19 mouse cellular contexts compared by ENCODE assay signal in the genomic region with DNA sequence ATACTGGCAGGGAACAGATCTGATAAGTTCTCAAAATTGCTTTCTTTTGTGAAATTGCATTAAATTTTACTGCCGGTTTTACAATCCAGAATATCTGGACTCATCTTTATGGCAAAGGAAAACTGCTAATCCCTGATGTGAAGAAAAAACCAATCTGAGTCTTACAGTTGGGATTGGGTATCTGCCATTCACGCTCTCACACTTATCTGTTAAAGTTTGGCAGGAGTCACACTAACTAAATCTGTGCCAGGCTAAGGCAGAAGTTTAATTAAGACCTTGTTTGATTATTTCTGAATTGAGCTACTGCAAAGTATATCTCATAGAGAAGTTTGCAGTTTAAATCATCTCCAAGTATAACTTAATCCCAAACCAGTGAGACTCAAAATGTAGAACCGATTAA.
A peak's percentile ranks its signal among the peaks of the same experiment; 100 is the strongest.
DNase-seq lines count a peak whose midpoint lies in the region; ATAC-seq and TF ChIP-seq lines count a peak whose summit lies in the region.
"Had no signal": no experiment of that assay in that cellular context is flagged by ENCODE, and none has a peak within 500 bp of the region (broad histone marks: within the 10 kb centered on the region; RNA-seq: fewer than 3 reads in every experiment).

No protein-coding gene starts in this region.

- 77% methylated on average over 3 of the region's 3 CpGs for WGBS in forebrain, embryonic 16.5 days
- WGBS in forebrain, embryonic 12.5 days, result 94% methylated on average over 3 of the region's 3 CpGs

- no peak overlapping the region for H3K9ac ChIP-seq in forebrain, embryonic 16.5 days (replicated peaks; ENCODE audit: low read depth, low read length)
- no peak overlapping the region for H3K9ac ChIP-seq in forebrain, embryonic 12.5 days
- H3K9ac ChIP-seq: embryonic facial prominence, embryonic 13.5 days; embryonic facial prominence, embryonic 15.5 days had no signal

- peak; percentile 30 for DNase-seq in brain, adult 2 months (ENCODE audit: low read depth, low spot score)
- peak; percentile 72 for DNase-seq in brain, embryonic 14.5 days (ENCODE audit: low read depth)
- no peak for DNase-seq in lung, postnatal 25 days (ENCODE audit: low spot score)
- DNase-seq: adrenal gland, adult 2 months; adrenal gland, postnatal 10 days; adrenal gland, postnatal 25 days; cerebellum, adult 11 months; cerebellum, adult 18-20 months; cerebellum, adult 8-10 months; cerebellum, adult 9-11 months; cerebellum, postnatal 14 days; cerebellum, postnatal 36 days; embryo, embryonic 11 days had no signal

- no peak overlapping the region for H3K4me3 ChIP-seq in forebrain, embryonic 16.5 days (replicated peaks; ENCODE audit: low read length)
- no peak overlapping the region for H3K4me3 ChIP-seq in forebrain, embryonic 12.5 days (replicated peaks)
- H3K4me3 ChIP-seq: embryonic facial prominence, embryonic 13.5 days; embryonic facial prominence, embryonic 15.5 days; erythroblast, embryonic 14.5 days; forebrain, embryonic 10.5 days had no signal

- no peaks in the 10 kb centered on the region for H3K27me3 ChIP-seq in forebrain, embryonic 16.5 days (replicated peaks; ENCODE audit: control insufficient read depth, insufficient read depth, low read length)
- no peaks in the 10 kb centered on the region for H3K27me3 ChIP-seq in forebrain, embryonic 12.5 days
- H3K27me3 ChIP-seq: embryonic facial prominence, embryonic 13.5 days; embryonic facial prominence, embryonic 15.5 days had no signal

- H3K36me3 ChIP-seq in forebrain, embryonic 16.5 days (ENCODE audit: control insufficient read depth, insufficient read depth), result no peaks in the 10 kb centered on the region
- H3K36me3 ChIP-seq in forebrain, embryonic 12.5 days (replicated peaks), result no peaks in the 10 kb centered on the region
- H3K36me3 ChIP-seq: embryonic facial prominence, embryonic 13.5 days; embryonic facial prominence, embryonic 15.5 days; forebrain, embryonic 10.5 days had no signal

- H3K4me1 ChIP-seq in forebrain, embryonic 16.5 days (replicated peaks; ENCODE audit: control insufficient read depth, insufficient read depth, low read length), result no peaks in the 10 kb centered on the region
- no peaks in the 10 kb centered on the region for H3K4me1 ChIP-seq in forebrain, embryonic 12.5 days
- H3K4me1 ChIP-seq: embryonic facial prominence, embryonic 13.5 days; embryonic facial prominence, embryonic 15.5 days; forebrain, embryonic 10.5 days had no signal

- no peak overlapping the region for H3K4me2 ChIP-seq in forebrain, embryonic 16.5 days (ENCODE audit: low read length)
- H3K4me2 ChIP-seq in forebrain, embryonic 12.5 days, result no peak overlapping the region
- H3K4me2 ChIP-seq: embryonic facial prominence, embryonic 13.5 days; embryonic facial prominence, embryonic 15.5 days had no signal

- TF ChIP-seq POLR2A in brain, embryonic 14.5 days (IDR thresholded peaks at IDR 0.05; ENCODE audit: borderline replicate concordance, extremely low read depth, insufficient read depth, insufficient read length, poor library complexity, severe bottlenecking), result no peak

- ATAC-seq in forebrain, embryonic 16.5 days, result 0 out of 2 replicates have a peak, but pooled peaks have one; percentile 28
- no peak for ATAC-seq in forebrain, embryonic 12.5 days (ENCODE audit: low FRiP score)

- no peak for TF ChIP-seq CTCF in brain, embryonic 14.5 days (IDR thresholded peaks at IDR 0.05; ENCODE audit: borderline replicate concordance, extremely low read depth, insufficient read depth, insufficient read length)

- H3K27ac ChIP-seq in forebrain, embryonic 16.5 days (ENCODE audit: low read length), result no peak overlapping the region
- no peak overlapping the region for H3K27ac ChIP-seq in forebrain, embryonic 12.5 days
- H3K27ac ChIP-seq: embryonic facial prominence, embryonic 13.5 days; embryonic facial prominence, embryonic 15.5 days; forebrain, embryonic 10.5 days had no signal

- H3K9me3 ChIP-seq in forebrain, embryonic 16.5 days (ENCODE audit: control insufficient read depth, low read length), result no peaks in the 10 kb centered on the region
- H3K9me3 ChIP-seq in forebrain, embryonic 12.5 days, result no peaks in the 10 kb centered on the region
- H3K9me3 ChIP-seq: embryonic facial prominence, embryonic 13.5 days; embryonic facial prominence, embryonic 15.5 days; forebrain, embryonic 10.5 days had no signal
